Comparison of ENCODE assay signal across 12 mouse cellular contexts in genomic region chr7:98542267-98542666, GRCm38 (mm10).
"Had no signal": no experiment of that assay in that cellular context is flagged by ENCODE, and none has a peak within 500 bp of the region (broad histone marks: within the 10 kb centered on the region; RNA-seq: fewer than 3 reads in every experiment).

No protein-coding gene starts in this region.

- H3K4me1 ChIP-seq: liver, embryonic 13.5 days had no signal

- H3K9me3 ChIP-seq: limb, embryonic 12.5 days; liver, embryonic 13.5 days; midbrain, embryonic 15.5 days; neural tube, embryonic 12.5 days had no signal

- H3K9ac ChIP-seq: limb, embryonic 12.5 days; liver, embryonic 13.5 days; liver, postnatal 0 days; midbrain, embryonic 15.5 days; neural tube, embryonic 12.5 days had no signal

- H3K4me3 ChIP-seq: layer of hippocampus, adult 2 months; limb, embryonic 12.5 days; liver, embryonic 13.5 days; midbrain, embryonic 15.5 days; neural tube, embryonic 12.5 days had no signal

- H3K27me3 ChIP-seq: limb, embryonic 12.5 days; liver, embryonic 13.5 days; midbrain, embryonic 15.5 days; neural tube, embryonic 12.5 days had no signal

- H3K36me3 ChIP-seq: limb, embryonic 12.5 days; liver, embryonic 13.5 days; midbrain, embryonic 15.5 days; neural tube, embryonic 12.5 days had no signal

- H3K27ac ChIP-seq: layer of hippocampus, adult 2 months; limb, embryonic 12.5 days; liver, embryonic 13.5 days; midbrain, embryonic 15.5 days; neural tube, embryonic 12.5 days had no signal

- H3K4me2 ChIP-seq: limb, embryonic 12.5 days; liver, embryonic 13.5 days; midbrain, embryonic 15.5 days; neural tube, embryonic 12.5 days had no signal

- DNase-seq: liver; liver, embryonic 13.5 days; liver, postnatal 0 days; retina, postnatal 1 day; right cerebral cortex, postnatal 4 days; spleen, adult 18-20 months; thymus, adult 18-20 months; thymus, postnatal 14 days had no signal

- ATAC-seq: liver, postnatal 0 days; midbrain, embryonic 15.5 days had no signal
